Mouse (Mus musculus) c-Kit-positive CD71-negative TER-119-negative erythroid progenitor cells, embryonic 14.5 days (primary cell): ENCODE results near the gene Cnn1.
"Not testable (repeated sequence)": the region's sequence is repeated elsewhere in the genome, so short reads cannot be mapped to it uniquely, and the experiment has no call there.

Experiments
- DNase-seq: peaks from one replicate; pipeline ENCODE4 v3.0.0-alpha.2; 2013; ENCODE audit warnings: low read depth

Gene Cnn1

DNA sequence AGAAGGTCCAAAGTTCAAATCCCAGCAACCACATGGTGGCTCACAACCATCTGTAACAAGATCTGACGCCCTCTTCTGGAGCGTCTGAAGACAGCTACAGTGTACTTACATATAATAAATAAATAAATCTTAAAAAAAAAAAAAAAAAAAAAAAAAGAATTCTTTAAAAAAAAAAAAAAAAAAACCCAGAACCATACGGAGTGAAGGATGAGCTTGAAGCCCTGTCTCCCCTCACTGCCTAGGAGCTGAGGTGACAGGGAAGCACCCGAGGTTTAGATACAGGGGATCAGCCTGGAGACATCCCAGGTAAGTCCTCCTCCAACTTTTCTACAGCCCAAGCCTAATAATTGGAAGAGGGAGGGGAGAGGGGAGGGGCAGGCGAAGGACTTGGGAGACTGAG lies 23.2 kb upstream of the Cnn1 start:
- not testable (repeated sequence) for DNase-seq

- DNase-seq = no peak
Measured at GRCm38 (mm10) chr9:22076223-22076622, 22.8 kb upstream of the Cnn1 start.

- DNase-seq = no peak
Measured at GRCm38 (mm10) chr9:22084667-22085021, 14.4 kb upstream of the Cnn1 start.

GRCm38 (mm10) chr9:22085022-22085834 lies 13.8 kb upstream of the Cnn1 start, which contains the start of gene Ecsit:
Ecsit (minus strand) TSS chr9:22085438.
- DNase-seq = peak; percentile 93

DNA sequence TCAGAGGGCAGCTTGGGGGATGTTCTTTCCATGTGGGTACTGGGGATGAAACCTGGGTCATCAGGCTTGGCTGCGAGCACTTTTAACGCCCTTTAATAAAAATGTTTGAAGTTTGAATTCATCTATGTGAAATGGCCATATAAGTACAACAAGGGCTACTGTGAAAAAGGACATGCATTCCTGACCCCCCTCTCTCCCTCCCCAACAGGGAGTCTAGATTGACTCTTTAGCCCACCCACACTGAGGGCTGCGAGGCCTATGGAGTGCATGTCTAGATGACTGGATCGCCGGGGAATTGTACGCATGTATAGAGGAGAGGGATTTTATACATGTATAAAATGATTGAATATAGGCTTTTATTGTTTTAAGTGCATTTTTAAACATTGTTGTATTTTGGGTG lies 13.0 kb upstream of the Cnn1 start:
- DNase-seq = no peak

DNA sequence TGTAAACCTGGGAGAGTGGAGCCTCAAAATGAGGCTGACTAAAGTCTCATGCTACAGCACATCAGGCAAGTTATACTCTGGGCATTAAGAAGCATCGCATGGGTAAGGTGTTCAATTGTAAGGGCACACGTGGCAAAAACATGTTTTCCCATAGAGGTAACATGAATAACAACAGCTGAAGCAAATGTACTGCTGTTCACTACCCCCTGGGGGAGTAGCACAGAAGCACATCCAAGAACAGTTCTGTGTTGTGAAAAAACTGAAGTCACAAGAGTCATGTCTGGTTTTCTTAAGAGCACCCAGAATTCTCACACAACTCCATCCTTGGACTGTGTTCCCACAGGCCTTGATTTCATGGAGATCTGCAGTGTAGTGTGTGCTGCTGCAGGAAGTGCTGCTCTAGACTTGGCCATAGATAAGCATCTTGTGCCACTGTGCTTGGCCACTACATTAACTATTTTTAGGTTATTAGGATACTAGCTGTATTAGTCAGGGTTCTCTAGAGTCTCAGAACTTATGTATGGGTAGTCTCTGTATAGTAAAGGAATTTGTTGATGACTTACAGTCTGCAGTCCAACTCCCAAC lies 11.9 kb upstream of the Cnn1 start:
- DNase-seq = no peak

GRCm38 (mm10) chr9:22089281-22089680 lies 9.7 kb upstream of the Cnn1 start:
- no peak for DNase-seq

DNA sequence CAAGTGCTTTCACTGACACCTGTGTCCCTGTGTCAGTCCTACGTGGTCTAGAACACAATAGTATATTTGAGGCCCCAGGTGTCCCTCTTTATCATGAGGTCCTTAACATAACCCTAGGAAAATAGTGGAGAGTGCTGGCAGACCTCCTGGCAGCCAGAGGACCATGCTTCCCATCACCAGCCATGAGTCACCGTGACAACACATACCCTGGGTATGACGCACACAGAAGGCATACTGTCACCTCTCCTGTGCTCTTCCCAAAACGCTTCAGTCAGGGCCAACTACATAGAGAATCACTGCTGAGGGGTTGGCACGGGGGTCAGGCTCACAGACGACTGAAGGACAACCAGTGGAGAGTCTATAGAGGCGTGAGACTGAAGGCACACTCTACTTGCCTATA lies 9.0 kb upstream of the Cnn1 start:
- DNase-seq = no peak

GRCm38 (mm10) chr9:22092746-22093145 lies 6.3 kb upstream of the Cnn1 start:
- no peak for DNase-seq

DNA sequence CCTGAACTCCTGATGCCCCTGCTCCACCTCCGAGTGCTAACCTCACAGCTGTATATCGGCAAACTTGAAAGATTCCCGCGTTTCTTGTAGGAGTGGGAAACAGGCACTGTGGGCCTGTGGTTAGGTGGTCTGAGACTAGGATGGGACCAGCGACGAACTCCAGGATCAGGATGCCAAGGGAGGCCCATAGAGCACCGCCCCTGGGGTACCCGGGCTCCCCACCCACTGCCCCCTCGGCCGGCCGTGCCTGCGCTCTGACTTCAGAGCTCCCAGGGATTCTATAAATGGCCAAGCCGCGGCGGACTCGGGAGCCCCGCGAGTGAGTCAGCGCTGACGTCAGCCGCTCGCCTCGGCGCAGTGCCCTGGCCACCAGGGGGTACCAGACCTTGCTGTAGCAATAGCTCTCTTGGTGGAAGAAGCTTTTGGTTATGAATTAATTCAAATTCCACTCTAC lies 3.1 kb upstream of the Cnn1 start:
- peak; percentile 74 for DNase-seq

DNA sequence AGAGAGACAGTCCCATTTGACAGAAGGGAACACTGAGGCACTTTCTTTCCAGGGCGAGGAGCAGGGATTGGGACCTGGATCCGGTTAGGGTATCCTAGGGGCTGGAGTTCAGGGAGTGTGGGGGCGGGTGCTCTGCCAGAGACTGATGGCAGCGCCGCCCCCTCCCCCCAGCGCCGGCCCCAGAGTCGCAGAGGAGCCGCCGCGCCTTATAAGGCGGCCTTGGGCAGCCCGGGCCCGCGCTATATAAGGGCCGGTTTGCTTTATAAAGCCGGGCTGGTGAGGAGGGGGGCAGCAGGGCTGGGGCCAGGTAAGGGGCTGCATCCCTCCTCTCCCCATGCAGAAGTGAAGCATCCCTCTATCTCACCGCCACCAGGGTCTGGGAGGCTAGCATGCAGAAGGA lies 906 bp downstream of the Cnn1 start:
- DNase-seq = no peak

GRCm38 (mm10) chr9:22108194-22108593 lies 9.2 kb downstream of the Cnn1 start:
- DNase-seq = no peak

GRCm38 (mm10) chr9:22115635-22116034 lies 16.6 kb downstream of the Cnn1 start:
- DNase-seq = no peak

GRCm38 (mm10) chr9:22116086-22116485 lies 17.1 kb downstream of the Cnn1 start:
- DNase-seq = no peak

DNA sequence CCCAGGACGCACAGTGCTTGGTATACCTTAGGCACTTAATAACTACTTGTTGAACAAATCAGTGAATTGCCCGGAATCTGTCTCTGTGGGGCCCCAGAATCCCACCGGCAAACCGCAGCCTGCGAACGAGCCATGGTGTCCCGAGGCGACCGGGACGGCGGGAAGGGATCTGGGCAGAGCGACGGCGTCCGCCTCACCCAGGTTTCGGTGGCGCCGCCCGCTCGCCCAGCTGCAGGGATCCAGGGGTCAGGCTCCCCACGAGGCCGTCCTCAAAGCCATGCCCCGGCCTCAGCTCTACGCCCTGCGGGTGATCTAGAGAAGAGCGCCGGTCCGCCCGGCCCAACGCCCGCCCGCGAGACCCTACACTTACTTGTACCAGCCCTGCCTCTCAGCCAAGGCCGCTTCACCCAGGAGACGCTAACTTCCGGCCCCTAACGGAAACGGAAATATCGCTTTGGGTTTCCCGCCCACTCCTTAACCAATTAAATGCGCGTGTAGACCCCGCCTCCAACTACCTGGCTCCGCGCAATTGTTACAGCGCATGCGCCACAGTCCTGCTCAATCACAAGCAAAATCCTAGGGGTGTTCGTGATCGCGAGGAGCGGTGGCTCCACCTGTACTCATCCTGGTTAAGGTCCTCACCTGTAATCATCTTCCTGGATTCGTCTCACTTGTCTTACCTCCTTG lies 17.9 kb downstream of the Cnn1 start, which contains the start of gene Elof1:
Gene Elof1, minus strand, starts transcription at position 433 of the 687 bp plus-strand sequence.
- peak; percentile 97 for DNase-seq

- DNase-seq = peak; percentile 80
Measured at GRCm38 (mm10) chr9:22117754-22118456, 18.9 kb downstream of the Cnn1 start.

- DNase-seq = no peak
Measured at GRCm38 (mm10) chr9:22119543-22119942, 20.5 kb downstream of the Cnn1 start.

GRCm38 (mm10) chr9:22121545-22121944 lies 22.5 kb downstream of the Cnn1 start:
- DNase-seq = no peak

GRCm38 (mm10) chr9:22122005-22122404 lies 23.0 kb downstream of the Cnn1 start:
- no peak for DNase-seq

- DNase-seq = no peak
Measured at GRCm38 (mm10) chr9:22123069-22123609, 24.1 kb downstream of the Cnn1 start.

GRCm38 (mm10) chr9:22124169-22124568 lies 25.2 kb downstream of the Cnn1 start:
- DNase-seq = no peak
